Mouse (Mus musculus) adipose tissue, adult 10 weeks (tissue): ENCODE measurements around the gene Gm5751. TPM values are rescaled to one million over a fixed set of nuclear protein-coding genes. Genes with fewer than 3 reads are reported as not detected.

Experiments
- polyA plus RNA-seq: library from polyadenylated mRNA; stranded (reverse); fragments of 350-450 nt; fragmentation: Illumina TruSeq; extraction: RNeasy Lipid Tissue Mini Kit (QIAGEN cat#74804); gene quantifications from one replicate; pipeline ENCODE4 v1.2.3, GENCODE M21; 2014; ENCODE audit warnings: low read depth, low replicate concordance

The Gm5751 gene
- polyA plus RNA-seq: not detected

GRCm38 (mm10) chrX:8873953-8874352, at the start of gene Gm5751:
Gene Gm5751, plus strand, starts transcription at chrX:8874253.

DNA sequence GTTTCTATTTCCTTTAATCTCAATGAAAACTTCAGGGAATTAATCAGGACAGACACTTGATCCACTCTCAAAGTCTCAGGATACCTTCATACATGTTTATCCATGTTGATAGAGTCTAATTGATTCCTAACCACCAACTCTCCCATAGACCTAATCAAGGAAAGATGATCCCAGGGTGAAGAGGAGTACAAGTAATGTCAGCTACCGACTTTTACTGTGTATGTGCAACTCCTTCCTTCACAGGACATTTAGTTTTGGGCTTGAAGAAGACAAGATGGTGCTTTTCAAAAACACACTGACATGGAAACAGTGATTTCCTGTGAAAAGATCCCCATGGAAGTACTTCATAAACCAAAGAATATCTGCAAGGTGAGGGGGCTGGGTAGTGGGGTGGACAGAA, 30.4 kb upstream of the Gm5751 start, which contains the start of gene Gm6592:
TSS of gene Gm6592 (plus strand) at position 301 of the 400 bp plus-strand sequence.

GRCm38 (mm10) chrX:8892343-8893155, 18.5 kb downstream of the Gm5751 start, which contains the start of gene B630019K06Rik:
Gene B630019K06Rik, plus strand, starts transcription at chrX:8892382.

Other genes starting within 250 kb of the Gm5751 start
- not detected for gene Ssxb8, start 183.4 kb upstream of the Gm5751 start, polyA plus RNA-seq
- gene Ssx9, start 125.8 kb upstream of the Gm5751 start, polyA plus RNA-seq: not detected
- gene Ssxb5, start 70.6 kb upstream of the Gm5751 start, polyA plus RNA-seq: not detected
- not detected for gene Gm6592, start 30.3 kb upstream of the Gm5751 start, polyA plus RNA-seq
- 2.0 TPM for gene B630019K06Rik, start 18.1 kb downstream of the Gm5751 start, polyA plus RNA-seq
- not detected for gene Fthl17b, start 88.7 kb downstream of the Gm5751 start, polyA plus RNA-seq
- not detected for gene Fthl17c, start 102.3 kb downstream of the Gm5751 start, polyA plus RNA-seq
- gene Fthl17d, start 112.5 kb downstream of the Gm5751 start, polyA plus RNA-seq: not detected
- gene Fthl17e, start 159.2 kb downstream of the Gm5751 start, polyA plus RNA-seq: not detected
- not detected for gene Fthl17f, start 188.8 kb downstream of the Gm5751 start, polyA plus RNA-seq
- 0.22 TPM for gene 4930402K13Rik, start 230.3 kb downstream of the Gm5751 start, polyA plus RNA-seq